Mouse (Mus musculus) olfactory bulb, adult 2 months (tissue): ENCODE results near the gene Prr29.
"Not testable (repeated sequence)": the region's sequence is repeated elsewhere in the genome, so short reads cannot be mapped to it uniquely, and the experiment has no call there.

Experiments used
- CTCF ChIP-seq: fragments of 200-500 bp; IDR thresholded peaks from 2 replicates; pipeline ENCODE4 v1.5.1; 2012; ENCODE audit warnings: low read depth, mild to moderate bottlenecking, low read length, moderate library complexity; ENCODE audit not compliant: insufficient read depth
- POLR2A ChIP-seq: fragments of 200-500 bp; IDR thresholded peaks from 2 replicates; pipeline ENCODE4 v1.6.1; 2012; ENCODE audit warnings: mild to moderate bottlenecking, low read depth, low read length, moderate library complexity; ENCODE audit not compliant: insufficient read depth

DNA sequence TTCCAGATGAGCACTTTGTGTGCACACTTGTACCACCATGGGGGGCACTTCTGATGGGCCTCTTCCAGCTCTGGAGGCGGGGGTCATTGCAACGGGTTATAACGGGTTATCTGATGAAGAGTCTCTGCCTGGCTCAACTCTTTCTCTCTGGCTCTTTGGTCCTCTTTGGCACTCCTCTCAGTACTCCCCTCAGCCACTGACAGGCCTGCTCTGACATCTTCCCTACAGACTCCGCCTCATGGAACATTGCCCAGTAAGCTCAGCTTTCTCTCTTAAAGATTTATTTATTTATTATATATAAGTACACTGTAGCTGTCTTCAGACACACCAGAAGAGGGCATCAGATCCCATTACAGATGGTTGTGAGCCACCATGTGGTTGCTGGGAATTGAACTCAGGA lies 25.9 kb upstream of the Prr29 start:
- TF ChIP-seq CTCF, POLR2A: not testable (repeated sequence)
